Mouse (Mus musculus) thymus, postnatal 10 days (tissue): ENCODE data around the gene Fam126b.
"Not testable (repeated sequence)": the region's sequence is repeated elsewhere in the genome, so short reads cannot be mapped to it uniquely, and the experiment has no call there.

Source experiments
- DNase-seq, 2 experiments: peaks; one replicate each; pipeline ENCODE4 v3.0.0; 2021; ENCODE audit warnings: low spot score in 2 of 2

The Fam126b gene

GRCm38 (mm10) chr1:58568456-58569130, 17.5 kb downstream of the Fam126b start:
- no peak for DNase-seq

GRCm38 (mm10) chr1:58566621-58567020, 19.5 kb downstream of the Fam126b start:
- no peak for DNase-seq

- DNase-seq: no peak
These were observed 21.1 kb downstream of the Fam126b start for GRCm38 (mm10) chr1:58564981-58565380.

GRCm38 (mm10) chr1:58562455-58562854, 23.7 kb downstream of the Fam126b start:
- DNase-seq: peak; percentile 44 to 67

- DNase-seq: not testable (repeated sequence)
These were observed 25.8 kb downstream of the Fam126b start for GRCm38 (mm10) chr1:58560370-58560769.

GRCm38 (mm10) chr1:58541386-58541785, 44.7 kb downstream of the Fam126b start:
- no peak for DNase-seq

GRCm38 (mm10) chr1:58507249-58507648, 78.9 kb downstream of the Fam126b start:
- no peak for DNase-seq

- peak; percentile 82 to 85 for DNase-seq
These were observed 81.4 kb downstream of the Fam126b start, which contains the start of gene Orc2 for GRCm38 (mm10) chr1:58504577-58505254. Orc2 (minus strand) TSS chr1:58505109.

GRCm38 (mm10) chr1:58503793-58504370, 82.2 kb downstream of the Fam126b start:
- DNase-seq: no peak

- DNase-seq: no peak
These were observed 83.0 kb downstream of the Fam126b start for GRCm38 (mm10) chr1:58503134-58503533.

GRCm38 (mm10) chr1:58498758-58499157, 87.4 kb downstream of the Fam126b start:
- no peak for DNase-seq

- DNase-seq: no peak
These were observed 88.4 kb downstream of the Fam126b start for GRCm38 (mm10) chr1:58497678-58498077.

- DNase-seq: no peak
These were observed 90.5 kb downstream of the Fam126b start for GRCm38 (mm10) chr1:58495603-58496002.

GRCm38 (mm10) chr1:58482647-58483046, 103.5 kb downstream of the Fam126b start:
- no peak for DNase-seq

GRCm38 (mm10) chr1:58475662-58476061, 110.5 kb downstream of the Fam126b start:
- DNase-seq: no peak
